Comparison of ENCODE assay signal across 8 mouse cellular contexts in genomic region chr9:74870960-74871688, GRCm38 (mm10). TPM values are rescaled to one million over a fixed set of nuclear protein-coding genes. Genes with fewer than 3 reads are reported as not detected.
A peak's percentile ranks its signal among the peaks of the same experiment; 100 is the strongest.
DNase-seq lines count a peak whose midpoint lies in the region; ATAC-seq and TF ChIP-seq lines count a peak whose summit lies in the region.

No protein-coding gene starts in this region.

- no peak for TF ChIP-seq EP300 in liver, postnatal 0 days (IDR thresholded peaks at IDR 0.05; ENCODE audit: low read depth)

- H3K9me3 ChIP-seq in liver, postnatal 0 days (ENCODE audit: low read length), result no peaks in the 10 kb centered on the region

- no peak overlapping the region; the same call in 1 of the 2 replicates for H3K9ac ChIP-seq in liver, postnatal 0 days (replicated peaks)

- H3K4me1 ChIP-seq in spleen, adult 2 months (ENCODE audit: control insufficient read depth, insufficient read depth, insufficient read length), result no peaks in the 10 kb centered on the region
- H3K4me1 ChIP-seq in liver, postnatal 0 days (ENCODE audit: insufficient read depth), result peaks cover 9% of the 10 kb centered on the region; the same call in 1 of the 2 replicates

- peak; percentile 31 to 56 for DNase-seq in cerebellum, adult 18-20 months
- DNase-seq in cerebellum, adult 11-12 months, result no peak
- peak in 1 of 2 experiments; percentile 32 for DNase-seq in spleen, adult 2 months (ENCODE audit: low read depth in 1 of 2, low spot score in 2 of 2)
- no peak for DNase-seq in spleen, adult 12 weeks (ENCODE audit: low spot score)
- peak; percentile 68 for DNase-seq in embryo, embryonic 9.5 days (ENCODE audit: extremely low spot score)
- DNase-seq in kidney, postnatal 14 days, result peak; percentile 68
- DNase-seq in liver, postnatal 0 days, result peak; percentile 76
- DNase-seq in right cerebral cortex, postnatal 36 days (ENCODE audit: low spot score in 2 of 2), result peak; percentile 69 to 74

- WGBS in spleen, adult 2 months, result 9% methylated on average over 13 of the region's 13 CpGs
- 21% methylated on average over 13 of the region's 13 CpGs for WGBS in liver, postnatal 0 days (ENCODE audit: insufficient replicate concordance)

- ATAC-seq in liver, postnatal 0 days, result no peak

- no peak for TF ChIP-seq POLR2A in spleen, adult 2 months (IDR thresholded peaks at IDR 0.05; ENCODE audit: low read depth, low read length)

- peaks cover 13% of the 10 kb centered on the region for H3K27me3 ChIP-seq in spleen, adult 2 months (ENCODE audit: control insufficient read depth, insufficient read depth, low read length)
- peaks cover 24% of the 10 kb centered on the region for H3K27me3 ChIP-seq in liver, postnatal 0 days (ENCODE audit: insufficient read depth, low read length)

- H3K27ac ChIP-seq in spleen, adult 2 months (ENCODE audit: insufficient read depth, low read length), result no peak overlapping the region
- H3K27ac ChIP-seq in liver, postnatal 0 days (ENCODE audit: low read depth), result 0 out of 2 replicates have a peak overlapping the region, but pooled peaks have one; percentile 35

- no peak overlapping the region for H3K4me2 ChIP-seq in liver, postnatal 0 days (ENCODE audit: low read depth, low read length)

- peak; percentile 67; the same call in 1 of the 2 replicates for TF ChIP-seq CTCF in spleen, adult 2 months (IDR thresholded peaks at IDR 0.05; ENCODE audit: extremely low read depth, insufficient read depth, insufficient read length, insufficient replicate concordance)
- TF ChIP-seq CTCF in liver, postnatal 0 days (IDR thresholded peaks at IDR 0.05; ENCODE audit: low read depth), result peak; percentile 90

- no peaks in the 10 kb centered on the region for H3K36me3 ChIP-seq in spleen, adult 2 months (ENCODE audit: control insufficient read depth, insufficient read depth, low read length)
- peaks cover 4% of the 10 kb centered on the region; the same call in 1 of the 2 replicates for H3K36me3 ChIP-seq in liver, postnatal 0 days (replicated peaks; ENCODE audit: insufficient read depth, low read length)

- no peak overlapping the region for H3K4me3 ChIP-seq in spleen, adult 2 months (ENCODE audit: extremely low read depth, insufficient read depth, insufficient read length)
- H3K4me3 ChIP-seq in liver, postnatal 0 days (ENCODE audit: low read depth, low read length), result no peak overlapping the region

RNA-seq across cellular contexts. Expression of gene Onecut1, which starts 9.4 kb away (rescaled TPM):
- polyA plus RNA-seq in spleen, adult 2 months (2012; rRNA removed), result 0.06 and 0.09 TPM in 2 replicates
- polyA plus RNA-seq in liver, postnatal 0 days (2015; fragmentation: Nextera tagmentation; extraction: Ambion mirVana), result 7.5 and 9.1 TPM in 2 replicates

Comparison
In these comparisons a context has a peak if more than half of its experiments do, and no peak if none do; other contexts are left out.
1. DNase-seq: peak in cerebellum, adult 18-20 months (2 of 2), embryo, embryonic 9.5 days (single experiment), kidney, postnatal 14 days (single experiment), liver, postnatal 0 days (single experiment) and right cerebral cortex, postnatal 36 days (2 of 2); none in cerebellum, adult 11-12 months (single experiment) and spleen, adult 12 weeks (single experiment).